Mouse (Mus musculus) gonadal fat pad, adult 2 months (tissue): Measurements from ENCODE around the gene Nrcam. TPM values are rescaled to one million over a fixed set of nuclear protein-coding genes. Genes with fewer than 3 reads are reported as not detected.
"Not testable (repeated sequence)": the region's sequence is repeated elsewhere in the genome, so short reads cannot be mapped to it uniquely, and the experiment has no call there.

Experiments
- DNase-seq: peaks from one replicate; pipeline ENCODE4 v3.0.0-alpha.2; 2012; ENCODE audit warnings: low read depth
- polyA plus RNA-seq: library from polyadenylated mRNA; depleted of rRNA; stranded (reverse); fragments of >200 nt; gene quantifications from 2 replicates; pipeline ENCODE4 v1.2.3, GENCODE M21; 2012; rRNA removed

Nrcam gene
- 0.24 and 0.81 TPM in 2 replicates for polyA plus RNA-seq

DNA sequence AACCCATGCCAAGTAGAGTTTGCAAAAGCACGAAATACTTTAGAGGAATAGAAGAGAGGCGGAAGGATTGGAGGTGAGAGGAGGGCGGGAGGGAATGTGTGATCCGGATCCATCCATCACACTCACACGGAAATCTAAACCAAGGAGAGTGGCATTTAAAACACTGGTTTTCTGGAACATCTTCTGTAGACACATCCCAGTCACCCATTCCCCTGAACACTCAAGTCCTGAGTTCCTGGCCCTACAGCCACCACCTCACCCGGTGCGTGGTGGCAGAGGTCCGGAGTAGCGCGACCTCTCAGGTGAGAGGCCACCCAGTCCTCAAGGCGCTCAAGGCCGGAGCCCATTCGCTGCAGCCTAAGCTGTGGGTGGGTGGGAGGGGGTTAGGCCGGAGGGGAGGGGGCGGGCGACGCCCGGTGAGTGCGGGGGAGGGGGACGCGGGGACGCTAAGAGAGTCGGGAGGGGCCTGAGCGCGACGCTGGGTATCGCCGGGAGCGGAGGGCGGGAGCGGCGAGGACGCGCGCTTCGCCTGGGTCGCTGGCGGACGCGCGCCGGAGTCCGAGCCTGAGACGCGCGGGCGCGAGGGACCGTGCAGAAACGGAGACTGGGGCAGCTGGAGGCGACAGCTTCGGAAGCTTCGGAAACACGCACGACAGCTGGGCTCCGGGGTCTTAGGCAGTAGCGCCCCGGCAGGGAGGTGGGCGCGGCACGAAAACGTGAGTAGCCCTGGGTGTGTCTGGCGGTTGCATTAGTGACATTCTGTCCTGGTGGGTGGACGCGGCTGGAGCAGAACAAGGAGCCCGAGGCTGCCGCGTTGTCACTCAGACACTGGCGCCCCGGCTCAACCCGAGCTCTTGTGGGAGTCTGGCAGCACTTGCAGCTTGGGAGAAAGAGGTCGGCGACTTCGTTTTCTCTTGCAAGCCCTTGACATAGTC lies at the start of gene Nrcam:
Gene Nrcam (plus strand): TSS at position 505 of the 935 bp plus-strand sequence.
- no peak for DNase-seq

DNA sequence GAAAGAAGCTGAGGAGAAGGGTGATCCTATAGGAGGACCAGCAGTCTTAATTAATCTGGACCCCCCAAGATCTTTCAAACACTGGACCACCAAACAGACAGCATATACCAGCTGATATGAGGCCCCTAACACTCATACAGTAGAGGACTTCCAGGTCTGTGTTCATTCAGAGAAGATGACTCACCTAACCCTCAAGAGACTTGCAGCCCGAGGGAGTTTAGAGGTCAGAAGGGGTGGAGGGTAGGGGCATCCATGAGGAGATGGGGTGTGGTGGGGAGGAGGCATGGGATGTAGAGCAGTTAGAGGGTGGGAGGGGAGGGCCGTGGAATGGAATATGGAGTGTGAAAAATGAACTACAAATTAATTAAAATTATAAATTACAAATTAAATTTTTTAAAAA lies 48.5 kb upstream of the Nrcam start:
- not testable (repeated sequence) for DNase-seq

DNA sequence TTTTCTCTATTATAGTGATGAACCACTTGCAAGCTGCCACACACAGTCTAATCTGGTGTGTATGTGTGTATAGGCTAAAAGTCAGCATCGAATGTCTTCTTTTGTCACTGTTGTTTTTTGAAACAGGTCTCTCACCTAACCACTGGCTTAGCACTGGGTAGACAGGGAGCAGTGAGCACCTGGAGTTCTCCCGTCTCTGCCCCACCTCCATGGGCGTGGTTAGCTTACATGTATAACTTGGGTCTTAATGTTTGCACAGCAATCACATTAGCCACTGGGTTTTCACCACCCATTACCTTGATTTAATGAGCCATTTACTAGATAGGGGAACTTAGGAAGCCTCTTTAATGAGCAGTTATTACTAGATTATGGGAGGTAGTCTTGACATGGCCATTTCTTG lies 47.2 kb upstream of the Nrcam start:
- DNase-seq: no peak

DNA sequence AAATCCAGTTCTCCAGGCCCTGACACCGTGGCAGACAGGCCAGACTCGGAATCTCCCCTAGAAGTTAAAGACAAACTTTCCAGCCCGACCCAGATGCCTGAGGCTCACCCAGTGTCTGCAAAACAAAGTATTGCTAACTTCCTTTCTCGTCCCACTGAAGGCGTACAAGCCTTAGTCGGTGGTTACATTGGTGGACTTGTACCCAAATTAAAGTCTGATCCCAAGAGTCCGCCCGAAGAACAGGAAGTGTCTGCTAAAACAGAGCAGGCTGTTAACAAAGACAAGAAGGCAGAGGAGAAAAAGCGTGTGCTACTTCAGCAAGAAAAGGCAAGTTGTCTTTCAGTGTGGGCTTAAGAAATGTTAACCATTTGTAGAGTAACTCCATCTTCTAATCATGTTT lies 45.3 kb upstream of the Nrcam start:
- no peak for DNase-seq

DNA sequence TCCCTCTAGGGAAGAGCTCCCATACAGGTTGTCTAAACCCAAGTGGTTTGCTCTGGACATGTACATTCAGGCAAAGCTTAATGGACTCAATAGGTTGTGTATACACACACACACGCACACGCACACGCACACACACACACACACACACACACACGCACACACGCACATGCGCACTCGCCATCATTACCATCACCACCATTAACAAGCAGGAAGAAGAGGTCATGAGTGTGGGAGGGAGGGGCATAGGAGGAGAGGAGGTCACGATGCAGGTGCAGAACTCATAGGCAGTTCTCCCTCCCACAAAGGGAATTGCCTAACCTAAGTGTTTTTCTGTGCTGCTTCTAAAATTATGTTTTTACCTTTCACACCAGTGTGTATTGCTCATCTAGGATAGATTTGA lies 41.7 kb upstream of the Nrcam start:
- DNase-seq: no peak

DNA sequence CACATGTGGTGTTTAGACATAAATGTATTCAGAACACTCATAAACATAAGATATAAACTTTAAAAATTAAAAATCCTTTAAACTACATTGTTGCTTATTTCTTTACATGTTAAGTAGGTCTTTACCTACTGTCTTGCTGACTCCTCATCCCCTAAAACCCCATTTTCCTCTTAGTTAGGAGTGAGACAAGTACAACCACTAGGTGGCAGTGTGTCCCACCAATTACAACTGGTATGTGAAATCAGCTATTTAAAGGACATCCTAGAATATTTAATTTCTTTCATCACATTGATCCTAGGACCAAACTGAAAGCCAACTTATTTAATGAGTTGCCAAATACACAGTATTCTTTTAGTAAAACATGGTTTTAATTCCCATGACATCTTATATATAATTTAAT lies 36.4 kb upstream of the Nrcam start:
- no peak for DNase-seq

DNA sequence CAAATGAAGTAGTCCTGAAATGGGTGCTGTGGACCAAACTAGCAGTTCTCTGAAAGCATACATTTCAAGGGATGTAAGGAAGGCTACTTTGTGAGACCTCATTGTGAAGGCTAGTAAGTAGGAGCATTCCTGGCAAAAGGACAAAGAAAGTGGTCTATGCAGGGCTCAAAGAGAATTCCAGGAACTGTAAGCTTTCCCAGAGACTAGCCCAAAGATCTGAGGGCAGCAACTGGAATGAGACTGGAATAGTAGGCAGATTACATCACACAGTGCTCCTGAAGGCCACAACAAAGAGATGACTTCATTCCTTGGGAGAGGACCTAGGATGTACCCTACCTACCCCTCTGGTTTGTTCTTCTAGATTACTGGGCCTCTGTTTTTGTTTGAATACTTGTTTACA lies 27.9 kb upstream of the Nrcam start:
- DNase-seq: no peak

DNA sequence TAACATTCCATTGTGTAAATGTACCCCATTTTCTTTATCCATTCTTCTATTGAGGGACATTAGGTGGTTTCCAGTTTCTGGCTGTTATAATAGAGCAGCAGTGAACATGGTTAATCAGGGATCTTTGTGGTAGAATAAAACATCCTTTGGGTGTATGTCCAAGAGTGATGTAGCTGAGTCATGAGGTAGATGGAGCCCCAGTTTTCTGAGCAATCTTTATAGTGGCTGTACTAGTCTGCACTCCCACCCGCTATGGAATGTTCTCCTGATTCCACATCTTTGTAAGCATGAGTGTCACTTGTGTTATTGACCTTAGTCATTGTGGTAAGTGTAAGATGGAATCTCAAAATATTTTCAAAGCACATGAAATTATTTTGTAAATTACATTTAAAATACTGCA lies 24.7 kb upstream of the Nrcam start:
- DNase-seq: no peak

DNA sequence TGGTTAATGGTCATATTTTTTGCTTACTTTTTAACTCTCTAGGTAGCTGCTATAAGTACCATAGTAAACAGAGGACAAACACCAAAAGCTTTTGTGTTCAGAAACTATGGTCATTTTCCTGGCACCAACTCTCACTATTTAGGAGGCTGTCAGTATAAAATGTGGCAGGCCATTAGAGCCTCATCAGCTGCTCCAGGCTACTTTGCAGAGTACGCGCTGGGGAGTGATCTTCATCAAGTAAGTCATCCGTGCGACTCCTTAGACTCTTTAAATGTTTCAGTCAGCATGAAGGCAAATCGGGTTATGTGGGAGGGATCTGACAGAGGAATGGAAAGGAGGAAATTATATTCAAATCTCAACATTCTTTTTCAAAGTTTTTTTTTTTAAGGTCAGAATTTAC lies 23.8 kb upstream of the Nrcam start:
- DNase-seq: no peak

DNA sequence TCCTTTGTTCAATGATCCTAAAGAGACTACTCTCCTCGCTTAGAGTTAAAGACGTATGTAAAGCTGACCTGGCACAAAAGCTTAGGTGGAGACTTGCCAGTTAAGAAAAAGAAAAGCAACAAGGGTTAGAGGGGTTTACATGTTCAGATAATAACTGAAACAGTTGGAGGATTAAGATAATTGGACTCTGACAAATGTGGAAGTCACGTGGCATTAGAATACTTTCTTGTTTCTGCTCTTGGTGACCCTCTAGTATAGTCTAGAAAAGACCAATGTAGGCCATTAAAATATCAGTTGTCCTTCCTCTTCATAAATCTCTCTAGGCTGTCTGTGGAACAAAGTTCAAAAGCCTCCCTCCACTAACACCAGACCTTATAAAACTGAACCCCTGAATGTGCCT lies 20.5 kb upstream of the Nrcam start:
- DNase-seq: no peak

DNA sequence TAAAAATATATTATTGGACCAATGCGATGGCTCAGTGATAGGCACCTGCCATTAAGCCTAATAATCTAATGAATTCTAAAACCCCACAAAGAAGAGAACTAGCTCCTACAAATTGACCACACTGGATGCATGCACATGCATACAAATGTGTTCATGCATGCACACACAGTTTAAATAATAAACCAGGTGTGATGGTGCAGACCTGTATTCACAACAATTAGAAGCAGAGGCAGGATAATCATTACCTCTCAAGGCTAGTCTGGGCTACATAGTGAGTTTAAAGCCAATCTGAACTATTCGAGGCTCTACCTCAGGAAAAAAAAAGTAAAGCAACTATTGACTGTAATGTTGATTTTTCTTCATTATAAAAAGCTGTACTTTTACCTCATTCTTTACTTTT lies 13.5 kb upstream of the Nrcam start:
- DNase-seq: no peak

DNA sequence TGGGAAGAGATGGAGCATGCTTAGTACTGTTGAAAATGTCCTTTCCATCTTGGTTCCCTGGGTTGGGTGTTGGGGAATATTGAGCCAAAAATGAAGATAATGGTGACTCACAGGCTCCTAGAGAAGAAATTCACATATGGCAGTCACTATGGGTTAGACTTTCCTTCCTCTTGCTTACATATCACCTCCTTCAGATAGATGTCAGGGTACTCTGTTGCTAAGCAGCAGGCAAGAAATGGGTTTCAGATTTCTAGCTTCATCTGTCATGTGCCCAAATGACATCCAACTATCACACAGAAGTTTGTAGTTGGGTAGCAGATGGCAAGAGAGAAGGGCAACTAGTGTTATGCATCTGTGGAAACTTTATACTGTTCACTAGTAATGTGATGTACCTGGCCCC lies 3.6 kb upstream of the Nrcam start:
- DNase-seq: no peak

DNA sequence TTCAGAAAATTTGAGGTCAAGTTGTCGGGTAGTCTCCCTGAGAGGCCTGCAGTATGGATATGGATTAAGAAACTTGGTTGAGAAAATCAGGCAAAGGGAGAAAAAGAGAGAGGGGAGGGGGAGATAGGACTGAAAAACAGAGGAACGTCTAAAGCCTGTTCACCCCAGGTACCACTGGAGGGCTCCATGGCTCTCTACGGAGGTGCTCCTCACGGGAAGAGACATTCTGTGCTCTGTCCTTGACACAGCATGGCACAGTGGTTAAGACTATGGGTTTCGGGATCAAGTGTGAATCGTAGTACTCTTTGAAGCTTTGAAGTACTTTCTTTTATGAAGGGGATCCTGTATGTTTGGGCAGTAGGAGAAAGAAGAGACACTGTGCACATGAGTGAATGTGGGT lies 1.2 kb upstream of the Nrcam start:
- no peak for DNase-seq

DNA sequence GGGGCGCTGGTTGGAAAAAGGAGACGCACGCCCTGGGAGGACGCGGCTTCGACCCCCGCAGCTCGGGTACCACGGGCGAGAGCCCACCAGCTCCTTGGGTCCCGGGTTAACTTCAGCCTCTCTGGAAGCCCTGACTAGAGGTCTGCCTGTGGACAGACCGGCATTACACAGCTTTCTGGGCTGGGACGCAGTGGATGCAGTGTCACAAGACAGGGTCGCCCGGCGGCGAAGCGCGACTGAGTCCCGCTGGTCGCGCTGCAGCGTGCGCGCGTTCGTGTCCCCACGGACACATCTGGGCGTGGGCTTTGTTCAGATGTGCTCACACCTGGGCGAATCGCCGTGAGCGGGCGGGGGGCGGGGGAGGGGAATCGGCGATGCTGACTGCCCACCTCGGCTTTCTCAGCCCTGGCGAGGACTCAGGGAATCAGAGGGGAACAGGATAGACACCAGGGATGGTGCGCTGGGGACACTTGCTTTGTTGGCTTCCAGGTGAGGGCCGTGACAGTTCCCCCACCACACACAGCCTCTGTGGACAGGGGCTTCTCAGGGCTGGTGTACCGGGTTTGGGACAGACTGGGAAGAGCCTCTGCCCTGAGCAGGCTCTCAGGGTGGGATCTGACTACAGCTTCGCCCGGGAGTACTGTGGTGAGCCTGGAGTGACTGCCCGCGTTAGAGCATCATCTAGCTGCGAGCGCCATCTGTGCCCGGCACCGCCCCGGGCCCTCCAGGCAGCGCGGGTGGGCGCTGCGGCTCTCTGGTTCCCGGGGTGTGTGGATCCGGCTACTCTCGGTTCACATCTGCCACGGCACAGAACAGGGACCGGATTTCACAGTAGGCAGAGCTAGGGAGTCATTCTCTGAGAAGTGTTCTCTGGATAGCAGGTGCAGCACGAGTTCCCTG lies 881 bp downstream of the Nrcam start:
- no peak for DNase-seq

DNA sequence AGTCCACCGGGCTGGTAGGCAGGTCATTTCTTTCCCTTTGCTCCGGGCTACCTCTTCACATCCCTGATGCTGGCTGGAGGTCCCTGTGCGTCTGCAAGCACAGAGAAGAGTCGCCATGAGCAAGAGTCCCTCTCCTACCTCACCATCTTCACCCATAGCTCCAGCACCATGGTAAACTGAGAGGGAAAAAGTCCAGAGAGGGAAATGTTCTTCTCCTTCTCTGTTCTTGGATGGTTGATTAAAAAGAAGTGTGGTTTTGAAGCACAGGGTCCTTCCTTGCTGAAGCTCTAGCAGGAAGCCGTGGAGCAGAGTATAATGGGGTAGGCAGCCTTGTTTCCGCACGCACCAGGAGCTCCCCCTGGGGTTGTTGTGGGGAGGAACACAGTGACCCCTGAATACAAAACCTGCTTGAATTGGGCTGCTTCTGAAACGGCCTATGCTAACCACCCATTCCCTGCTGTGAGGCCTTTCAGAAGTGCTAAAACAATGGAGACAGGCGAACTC lies 1.6 kb downstream of the Nrcam start:
- no peak for DNase-seq

DNA sequence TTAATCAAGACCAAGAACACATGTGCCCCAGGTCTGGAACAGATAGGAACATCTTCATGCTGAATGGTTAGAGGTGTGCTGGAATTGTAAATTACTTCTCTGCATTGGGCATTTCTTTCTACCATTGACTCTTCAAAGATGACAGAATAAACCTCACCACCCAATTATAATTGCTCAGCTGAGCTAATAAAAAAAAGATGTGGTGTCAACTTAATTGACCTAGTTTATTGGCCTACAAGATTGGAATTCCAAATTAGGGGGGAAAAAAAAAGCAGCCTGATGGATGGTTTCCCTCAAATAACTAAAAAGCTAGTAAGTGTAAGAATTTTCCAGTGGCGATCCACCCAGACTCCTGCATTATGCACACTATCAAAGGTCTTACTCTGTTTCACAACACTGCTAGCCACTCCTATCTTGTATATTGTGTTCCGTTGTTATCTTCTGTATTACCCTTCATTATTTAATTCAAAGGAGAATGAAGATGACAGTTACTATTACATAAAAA lies 8.5 kb downstream of the Nrcam start:
- DNase-seq: no peak

DNA sequence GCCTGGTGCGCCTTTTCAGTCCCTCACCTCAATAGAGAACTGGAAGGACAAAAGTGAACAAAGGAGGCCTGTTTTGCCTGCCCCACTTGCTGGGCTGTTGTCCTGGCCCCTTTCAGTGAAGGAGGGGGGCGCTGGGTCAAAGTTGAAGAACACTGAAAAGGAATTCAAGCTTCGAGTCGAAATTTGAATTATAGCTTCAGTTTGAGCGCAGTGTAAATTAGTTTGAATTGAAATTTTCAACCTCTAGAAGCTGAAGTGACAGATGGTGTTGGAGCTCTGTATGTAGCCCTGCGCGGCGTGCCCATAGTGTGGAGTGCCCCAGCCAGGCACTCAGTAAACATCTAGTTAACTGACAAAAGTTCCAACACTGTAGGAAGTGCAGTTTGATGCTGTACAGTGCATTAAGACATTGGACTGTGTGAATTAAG lies 9.5 kb downstream of the Nrcam start:
- DNase-seq: no peak

DNA sequence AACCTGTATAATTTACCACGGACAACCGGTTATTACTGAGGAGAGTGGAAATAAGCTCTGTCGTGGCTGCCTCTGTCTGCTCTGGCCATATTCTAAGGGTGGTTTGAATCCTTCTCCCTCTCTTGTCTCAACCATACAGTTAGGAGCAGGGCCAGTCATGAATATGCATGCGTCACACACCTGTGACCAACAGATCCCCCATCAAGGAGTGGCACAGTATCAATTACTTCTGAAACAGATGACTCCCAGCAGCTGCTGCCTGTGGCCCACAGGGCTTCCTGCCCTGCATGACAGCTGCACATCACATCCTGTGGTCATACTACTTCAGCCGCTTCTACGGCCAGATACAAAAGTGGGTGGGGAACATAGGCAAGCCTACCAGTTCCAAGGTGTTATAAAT lies 15.4 kb downstream of the Nrcam start:
- DNase-seq: no peak

DNA sequence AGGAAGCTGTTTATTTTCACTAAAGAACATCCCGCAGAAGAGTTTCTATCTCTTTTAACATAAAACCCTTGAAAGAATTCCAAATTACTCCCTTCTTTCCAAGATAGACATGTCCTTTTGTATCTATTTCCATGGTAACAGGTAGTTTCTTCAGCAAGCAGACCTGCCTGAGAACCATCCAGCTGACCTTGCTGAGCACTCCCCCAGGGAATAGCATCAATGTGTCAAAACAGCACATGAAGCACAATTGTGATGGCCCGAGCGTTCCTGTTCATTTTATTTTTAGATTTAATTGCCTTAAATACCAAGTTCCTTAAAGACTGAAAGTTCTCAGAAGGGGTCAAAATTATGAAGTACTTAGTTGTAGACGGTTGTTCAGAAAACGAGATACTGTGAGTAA lies 16.6 kb downstream of the Nrcam start:
- DNase-seq: no peak

DNA sequence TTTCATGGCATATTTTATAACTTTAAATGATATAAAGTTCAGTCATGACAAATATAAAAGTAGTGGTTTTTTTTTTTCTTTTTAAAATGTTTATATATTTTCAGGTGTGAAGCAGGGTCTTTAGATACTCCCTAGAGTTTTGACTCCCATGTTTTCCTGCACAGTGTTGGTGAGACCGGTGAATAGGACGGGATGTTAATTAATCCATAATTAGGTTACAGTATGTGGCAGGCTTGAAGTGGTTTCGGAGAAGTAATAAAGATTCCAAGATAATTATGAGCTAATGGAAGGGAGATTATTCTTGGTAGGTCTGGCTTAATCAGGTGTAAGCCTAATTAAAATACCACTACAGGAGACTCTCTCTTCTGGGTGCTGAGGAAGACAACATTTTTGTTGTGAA lies 17.5 kb downstream of the Nrcam start:
- DNase-seq: no peak

DNA sequence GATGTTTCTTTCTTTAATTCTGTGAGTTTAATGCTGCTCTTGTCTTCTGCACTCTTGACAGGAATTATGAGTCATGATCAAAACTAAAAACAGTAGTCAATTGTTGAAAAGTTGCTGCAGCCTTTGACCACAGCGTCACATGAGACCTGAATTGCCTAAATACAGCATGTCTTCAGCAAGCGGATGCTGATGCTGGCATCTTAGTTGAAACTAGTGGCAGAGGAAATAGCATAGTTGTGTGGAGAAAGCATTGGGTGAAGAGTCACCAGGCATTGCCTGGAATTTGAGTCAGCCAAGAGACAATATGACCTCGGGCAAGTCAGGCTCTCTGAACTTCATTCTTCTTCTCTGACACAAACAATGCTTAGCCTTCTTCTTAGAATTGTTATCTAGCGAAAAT lies 26.4 kb downstream of the Nrcam start:
- no peak for DNase-seq

DNA sequence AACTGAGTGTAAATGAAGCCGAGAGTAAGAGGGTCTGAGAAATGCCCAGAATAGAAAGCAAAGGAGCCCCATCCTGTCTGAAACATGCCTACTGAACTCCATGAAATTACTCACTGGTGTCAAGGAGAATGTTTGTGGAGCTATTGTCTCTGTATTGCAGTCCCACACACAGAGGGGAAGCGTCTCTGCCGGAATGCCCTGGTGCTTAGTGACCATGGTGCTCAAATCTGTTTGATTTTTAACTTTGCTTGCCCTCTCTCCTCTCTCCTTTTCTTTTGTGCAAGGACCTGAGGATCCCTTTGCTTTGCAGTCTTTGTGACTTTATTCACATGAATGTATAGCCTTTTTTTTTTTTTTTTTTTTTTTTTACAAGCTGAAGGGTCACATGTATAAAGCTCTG lies 28.8 kb downstream of the Nrcam start:
- no peak for DNase-seq
